Mouse (Mus musculus): ENCODE results near the gene Sub1.

- no peak for TF ChIP-seq CTCF (IDR thresholded peaks at IDR 0.05; ENCODE audit: extremely low read depth, insufficient read depth, low read length)
- TF ChIP-seq POLR2A (IDR thresholded peaks at IDR 0.05; ENCODE audit: extremely low read depth, insufficient read depth, low read length) = no peak
Observed at GRCm38 (mm10) chr15:11970621-11971020, 26.2 kb downstream of the Sub1 start.
